Mouse (Mus musculus) embryonic fibroblast, embryonic 13.5 days (primary cell): ENCODE results near the gene Olfr263.

ENCODE experiments used
- CTCF ChIP-seq: IDR thresholded peaks from 2 replicates; pipeline ENCODE4 v1.5.1; 2011; ENCODE audit warnings: mild to moderate bottlenecking, control low read depth, low read length, moderate library complexity, borderline replicate concordance; ENCODE audit not compliant: insufficient read depth
- POLR2A ChIP-seq: IDR thresholded peaks from 2 replicates; pipeline ENCODE4 v1.6.1; 2011; ENCODE audit warnings: low read depth, mild to moderate bottlenecking, control low read depth, low read length, moderate library complexity

GRCm38 (mm10) chr13:21167910-21168300 lies 38.5 kb downstream of the Olfr263 start:
- TF ChIP-seq POLR2A (no peak), CTCF (no peak)
